Mouse (Mus musculus): Measurements from ENCODE around the gene Nup214.

DNA sequence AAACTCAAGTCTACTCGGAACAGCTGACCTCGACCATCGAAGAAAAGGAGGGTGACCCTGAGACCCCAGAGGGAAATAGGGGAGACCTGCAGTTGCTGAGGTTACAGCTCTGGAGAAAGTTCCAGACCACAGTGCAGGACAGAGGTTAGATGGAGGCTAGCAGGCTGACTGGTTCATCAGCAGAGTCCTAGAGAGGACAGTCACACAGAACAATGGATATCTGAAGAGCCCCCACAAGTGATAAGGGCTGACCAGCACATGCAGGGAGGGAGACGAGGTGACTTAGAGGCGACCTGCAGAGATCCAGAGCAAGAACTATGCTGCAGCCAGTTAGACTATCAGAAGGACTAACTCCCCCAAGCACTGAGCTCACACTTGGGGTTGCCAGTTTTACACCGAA lies 85.4 kb downstream of the Nup214 start:
- no peak for TF ChIP-seq CTCF (IDR thresholded peaks at IDR 0.05; ENCODE audit: control insufficient read depth, insufficient read depth, insufficient read length)
- no peak for TF ChIP-seq CEBPB (IDR thresholded peaks at IDR 0.05; ENCODE audit: low read depth)
- no peak for TF ChIP-seq MAX (IDR thresholded peaks at IDR 0.05)
- no peak for TF ChIP-seq MYOG (IDR thresholded peaks at IDR 0.05; ENCODE audit: control insufficient read depth, extremely low read depth, insufficient read length)
